ENCODE assay signal across 18 mouse cellular contexts in the genomic region with DNA sequence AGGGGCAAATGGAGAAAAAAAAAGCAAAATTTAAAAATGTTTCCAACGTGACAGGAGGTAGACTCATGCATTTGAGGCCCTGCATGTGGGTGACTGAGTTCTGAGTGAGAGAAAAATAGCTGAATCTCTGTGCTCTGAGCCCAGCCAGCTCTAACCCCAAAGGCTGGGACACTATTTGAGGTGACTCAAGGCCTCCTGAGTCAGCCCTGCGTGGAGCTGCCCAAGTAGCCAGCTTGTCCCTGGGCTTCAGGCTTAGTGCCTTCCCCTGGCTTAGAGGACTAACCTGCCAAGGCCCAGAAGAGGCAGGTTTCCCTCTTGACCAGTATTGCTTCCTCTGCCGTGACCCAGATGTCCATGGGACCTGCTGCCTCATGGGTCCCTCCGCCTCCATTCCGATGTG.
DNase-seq lines count a peak whose midpoint lies in the region; TF ChIP-seq lines count a peak whose summit lies in the region.
"Had no signal": no experiment of that assay in that cellular context is flagged by ENCODE, and none has a peak within 500 bp of the region (broad histone marks: within the 10 kb centered on the region; RNA-seq: fewer than 3 reads in every experiment).

No protein-coding gene starts in this region.

- TF ChIP-seq CTCF in gastrocnemius, adult 2 months (IDR thresholded peaks at IDR 0.05): no peak

- no peak overlapping the region for H3K4me3 ChIP-seq in gastrocnemius, adult 2 months
- H3K4me3 ChIP-seq: embryonic facial prominence, embryonic 13.5 days; forebrain, embryonic 12.5 days; hindbrain, embryonic 12.5 days had no signal

- DNase-seq in gastrocnemius, adult 2 months: peak; percentile 10
- DNase-seq in gastrocnemius, postnatal 4 days (ENCODE audit: low spot score in 2 of 2): no peak
- DNase-seq in 3134 (ENCODE audit: extremely low read depth, insufficient read length, low spot score): peak; percentile 42
- DNase-seq in adrenal gland, adult 8-10 months: peak; percentile 42
- peak; percentile 69 to 71 for DNase-seq in adrenal gland, postnatal 36 days
- no peak for DNase-seq in layer of hippocampus, postnatal 36 days
- DNase-seq: B cell, adult 2 months; cerebellum, adult 11-12 months; cerebellum, adult 9-10 months; cerebellum, postnatal 36 days; forebrain, postnatal 0 days; gastrocnemius, postnatal 25 days; heart, adult 11 months; heart, postnatal 10 days; heart, postnatal 4 days had no signal

- intact Hi-C loops in gastrocnemius, adult 2 months (cut with DNase I): no loop called here

- no peak overlapping the region for H3K27ac ChIP-seq in gastrocnemius, adult 2 months
- H3K27ac ChIP-seq: embryonic facial prominence, embryonic 13.5 days; forebrain, embryonic 12.5 days; hindbrain, embryonic 12.5 days had no signal

Comparison
In these comparisons a context has a peak if more than half of its experiments do, and no peak if none do; other contexts are left out.
1. DNase-seq: peak in gastrocnemius, adult 2 months (single experiment), 3134 (single experiment), adrenal gland, adult 8-10 months (single experiment) and adrenal gland, postnatal 36 days (2 of 2); none in gastrocnemius, postnatal 4 days (0 of 2) and layer of hippocampus, postnatal 36 days (0 of 2).